Mouse (Mus musculus): ENCODE measurements around the gene Tmem117. TPM values are rescaled to one million over a fixed set of nuclear protein-coding genes. Genes with fewer than 3 reads are reported as not detected.

The Tmem117 gene
- polyA plus RNA-seq, 1 experiment, result 5.2 TPM

GRCm38 (mm10) chr15:94681135-94681534 is 52.1 kb downstream of the Tmem117 start:
- Histone ChIP-seq H3K27ac (ENCODE audit: insufficient read depth, low read depth, low read length) (peak overlapping the region; percentile 82), H3K4me3 (ENCODE audit: low read depth, low read length) (peak overlapping the region; percentile 2; the same call in 1 of the 2 replicates), H3K4me1 (ENCODE audit: control insufficient read depth, insufficient read depth, insufficient read length, low read length) (peaks cover 10% of the 10 kb centered on the region), H3K27me3 (ENCODE audit: control insufficient read depth, insufficient read depth, low read length) (no peaks in the 10 kb centered on the region), H3K36me3 (ENCODE audit: control insufficient read depth, insufficient read depth, low read length) (no peaks in the 10 kb centered on the region)
- 23% methylated on average over 3 of the region's 3 CpGs for WGBS
- TF ChIP-seq POLR2A (IDR thresholded peaks at IDR 0.05; ENCODE audit: low read depth, low read length), result no peak
- TF ChIP-seq CTCF (IDR thresholded peaks at IDR 0.05; ENCODE audit: extremely low read depth, insufficient read length, insufficient replicate concordance, low read depth, low read length), result no peak

GRCm38 (mm10) chr15:94684269-94684668 is 55.2 kb downstream of the Tmem117 start:
- Histone ChIP-seq H3K27ac (ENCODE audit: insufficient read depth, low read depth, low read length) (no peak overlapping the region), H3K36me3 (ENCODE audit: control insufficient read depth, insufficient read depth, low read length) (no peaks in the 10 kb centered on the region), H3K4me1 (ENCODE audit: control insufficient read depth, insufficient read depth, insufficient read length, low read length) (peaks cover 12% of the 10 kb centered on the region), H3K27me3 (ENCODE audit: control insufficient read depth, insufficient read depth, low read length) (no peaks in the 10 kb centered on the region), H3K4me3 (ENCODE audit: low read depth, low read length) (no peak overlapping the region)
- TF ChIP-seq POLR2A (IDR thresholded peaks at IDR 0.05; ENCODE audit: low read depth, low read length), result no peak
- TF ChIP-seq CTCF (IDR thresholded peaks at IDR 0.05; ENCODE audit: extremely low read depth, insufficient read length, insufficient replicate concordance, low read depth, low read length), result no peak
- 80% methylated on average over 7 of the region's 7 CpGs for WGBS

- H3K4me1 ChIP-seq (ENCODE audit: control insufficient read depth, insufficient read depth, insufficient read length, low read length), result 0 out of 2 replicates have a peak, but pooled peaks cover 2% of the 10 kb centered on the region
- no peak overlapping the region for H3K27ac ChIP-seq (ENCODE audit: insufficient read depth, low read depth, low read length)
- H3K4me3 ChIP-seq (ENCODE audit: low read depth, low read length), result no peak overlapping the region
- WGBS, result 91% methylated on average over 7 of the region's 7 CpGs
- H3K27me3 ChIP-seq (ENCODE audit: control insufficient read depth, insufficient read depth, low read length), result no peaks in the 10 kb centered on the region
- TF ChIP-seq POLR2A (IDR thresholded peaks at IDR 0.05; ENCODE audit: low read depth, low read length), result no peak
- TF ChIP-seq CTCF (IDR thresholded peaks at IDR 0.05; ENCODE audit: extremely low read depth, insufficient read length, insufficient replicate concordance, low read depth, low read length), result no peak
- no peaks in the 10 kb centered on the region for H3K36me3 ChIP-seq (ENCODE audit: control insufficient read depth, insufficient read depth, low read length)
These were observed 58.1 kb downstream of the Tmem117 start for GRCm38 (mm10) chr15:94687176-94687575.

GRCm38 (mm10) chr15:94687629-94688028 is 58.6 kb downstream of the Tmem117 start:
- H3K27me3 ChIP-seq (ENCODE audit: control insufficient read depth, insufficient read depth, low read length), result no peaks in the 10 kb centered on the region
- 81% methylated on average over 3 of the region's 3 CpGs for WGBS
- TF ChIP-seq POLR2A (IDR thresholded peaks at IDR 0.05; ENCODE audit: low read depth, low read length) (no peak), CTCF (IDR thresholded peaks at IDR 0.05; ENCODE audit: extremely low read depth, insufficient read length, insufficient replicate concordance, low read depth, low read length) (no peak)
- 0 out of 2 replicates have a peak, but pooled peaks cover 2% of the 10 kb centered on the region for H3K4me1 ChIP-seq (ENCODE audit: control insufficient read depth, insufficient read depth, insufficient read length, low read length)
- H3K36me3 ChIP-seq (ENCODE audit: control insufficient read depth, insufficient read depth, low read length), result no peaks in the 10 kb centered on the region
- H3K4me3 ChIP-seq (ENCODE audit: low read depth, low read length), result no peak overlapping the region
- no peak overlapping the region for H3K27ac ChIP-seq (ENCODE audit: insufficient read depth, low read depth, low read length)

GRCm38 (mm10) chr15:94689195-94689883 is 60.3 kb downstream of the Tmem117 start:
- Histone ChIP-seq H3K4me3 (ENCODE audit: low read depth, low read length) (no peak overlapping the region), H3K4me1 (ENCODE audit: control insufficient read depth, insufficient read depth, insufficient read length, low read length) (0 out of 2 replicates have a peak, but pooled peaks cover 2% of the 10 kb centered on the region), H3K27me3 (ENCODE audit: control insufficient read depth, insufficient read depth, low read length) (no peaks in the 10 kb centered on the region), H3K27ac (ENCODE audit: insufficient read depth, low read depth, low read length) (no peak overlapping the region), H3K36me3 (ENCODE audit: control insufficient read depth, insufficient read depth, low read length) (no peaks in the 10 kb centered on the region)
- TF ChIP-seq POLR2A (IDR thresholded peaks at IDR 0.05; ENCODE audit: low read depth, low read length) (no peak), CTCF (IDR thresholded peaks at IDR 0.05; ENCODE audit: extremely low read depth, insufficient read length, insufficient replicate concordance, low read depth, low read length) (no peak)
- WGBS, result 79% methylated on average over 5 of the region's 5 CpGs

- Histone ChIP-seq H3K27ac (ENCODE audit: insufficient read depth, low read depth, low read length) (no peak overlapping the region), H3K4me3 (ENCODE audit: low read depth, low read length) (no peak overlapping the region), H3K27me3 (ENCODE audit: control insufficient read depth, insufficient read depth, low read length) (no peaks in the 10 kb centered on the region), H3K36me3 (ENCODE audit: control insufficient read depth, insufficient read depth, low read length) (no peaks in the 10 kb centered on the region), H3K4me1 (ENCODE audit: control insufficient read depth, insufficient read depth, insufficient read length, low read length) (0 out of 2 replicates have a peak, but pooled peaks cover 2% of the 10 kb centered on the region)
- no peak for TF ChIP-seq CTCF (IDR thresholded peaks at IDR 0.05; ENCODE audit: extremely low read depth, insufficient read length, insufficient replicate concordance, low read depth, low read length)
- no peak for TF ChIP-seq POLR2A (IDR thresholded peaks at IDR 0.05; ENCODE audit: low read depth, low read length)
- 60% methylated on average over 6 of the region's 6 CpGs for WGBS
These were observed 60.8 kb downstream of the Tmem117 start for GRCm38 (mm10) chr15:94689884-94690231.

GRCm38 (mm10) chr15:94722759-94723158 is 93.7 kb downstream of the Tmem117 start:
- WGBS, result 23% methylated on average over 5 of the region's 5 CpGs
- no peak for TF ChIP-seq POLR2A (IDR thresholded peaks at IDR 0.05; ENCODE audit: low read depth, low read length)
- TF ChIP-seq CTCF (IDR thresholded peaks at IDR 0.05; ENCODE audit: extremely low read depth, insufficient read length, insufficient replicate concordance, low read depth, low read length), result no peak
- no peak overlapping the region for H3K27ac ChIP-seq (ENCODE audit: insufficient read depth, low read depth, low read length)
- H3K36me3 ChIP-seq (ENCODE audit: control insufficient read depth, insufficient read depth, low read length), result no peaks in the 10 kb centered on the region
- no peak overlapping the region for H3K4me3 ChIP-seq (ENCODE audit: low read depth, low read length)
- H3K27me3 ChIP-seq (ENCODE audit: control insufficient read depth, insufficient read depth, low read length), result no peaks in the 10 kb centered on the region
- H3K4me1 ChIP-seq (ENCODE audit: control insufficient read depth, insufficient read depth, insufficient read length, low read length), result no peaks in the 10 kb centered on the region

Data from small intestine, adult 2 months (tissue).